Mouse (Mus musculus) forebrain, postnatal 0 days (tissue): ENCODE results near the gene Golga4. TPM values are rescaled to one million over a fixed set of nuclear protein-coding genes. Genes with fewer than 3 reads are reported as not detected.

Experiments
- ATAC-seq: fragments of 200-750 bp; cut with Nextera tagmentation; 2 replicates; pipeline ENCODE4 v1.8.0; 2017; ENCODE audit warnings: mild to moderate bottlenecking, moderate library complexity
- DNase-seq: peaks from one replicate; pipeline ENCODE4 v3.0.0-alpha.2; 2015
- H3K27ac ChIP-seq: fragments of 300-500 bp; sonication (generic); 2 replicates; pipeline ENCODE4 v1.5.1; 2014; ENCODE audit warnings: low read depth, mild to moderate bottlenecking, antibody characterized with exemption, low read length, moderate library complexity, mixed read lengths
- H3K27me3 ChIP-seq: fragments of 300-500 bp; sonication (generic); 2 replicates; pipeline ENCODE4 v1.6.1; 2014; ENCODE audit warnings: mild to moderate bottlenecking, low read length, mixed read lengths; ENCODE audit not compliant: insufficient read depth
- H3K36me3 ChIP-seq: fragments of 300-500 bp; sonication (generic); 2 replicates; pipeline ENCODE4 v1.6.1; 2014; ENCODE audit warnings: mild to moderate bottlenecking, moderate library complexity; ENCODE audit not compliant: insufficient read depth
- H3K4me1 ChIP-seq: fragments of 300-500 bp; sonication (generic); 2 replicates; pipeline ENCODE4 v1.6.1; 2014; ENCODE audit warnings: antibody characterized with exemption; ENCODE audit not compliant: insufficient read depth
- H3K4me2 ChIP-seq: fragments of 300-500 bp; sonication (generic); 2 replicates; pipeline ENCODE4 v1.6.1; 2014; ENCODE audit warnings: low read depth, mild to moderate bottlenecking, moderate library complexity
- H3K4me3 ChIP-seq: fragments of 300-500 bp; sonication (generic); 2 replicates; pipeline ENCODE4 v1.5.1; 2014; ENCODE audit warnings: low read depth, low read length, mixed read lengths
- H3K9ac ChIP-seq: fragments of 300-500 bp; sonication (generic); 2 replicates; pipeline ENCODE4 v1.6.1; 2014; ENCODE audit warnings: mild to moderate bottlenecking
- H3K9me3 ChIP-seq: fragments of 300-500 bp; sonication (generic); 2 replicates; pipeline ENCODE4 v1.6.1; 2016; ENCODE audit warnings: low read length
- CTCF ChIP-seq: sonication (generic); IDR thresholded peaks from 2 replicates; pipeline ENCODE4 v1.5.1; 2016; ENCODE audit warnings: antibody characterized with exemption, control low read depth, low read depth
- WGBS: fragments of 180-500 bp; shearing (Covaris S2); extraction: QIAGEN DNeasy Blood & Tissue Kit; methylation state at CpG from one replicate; pipeline ENCODE4 v1.1.7; 2014; 5-methylcytosine and 5-hydroxymethylcytosine counted together
- polyA plus RNA-seq: library from polyadenylated mRNA; unstranded; fragments of >200 nt; fragmentation: Nextera tagmentation; extraction: Ambion mirVana; gene quantifications from 2 replicates; pipeline ENCODE4 v1.2.1, GENCODE M21; 2015
- total RNA-seq: library from RNA; depleted of rRNA; stranded (reverse); fragments of >200 nt; gene quantifications from 2 replicates; pipeline ENCODE4 v1.2.3, GENCODE M21; 2014

Gene Golga4
- total and polyA plus RNA-seq, 2 experiments from 2014 or later, result 23.9 to 51.6 TPM

DNA sequence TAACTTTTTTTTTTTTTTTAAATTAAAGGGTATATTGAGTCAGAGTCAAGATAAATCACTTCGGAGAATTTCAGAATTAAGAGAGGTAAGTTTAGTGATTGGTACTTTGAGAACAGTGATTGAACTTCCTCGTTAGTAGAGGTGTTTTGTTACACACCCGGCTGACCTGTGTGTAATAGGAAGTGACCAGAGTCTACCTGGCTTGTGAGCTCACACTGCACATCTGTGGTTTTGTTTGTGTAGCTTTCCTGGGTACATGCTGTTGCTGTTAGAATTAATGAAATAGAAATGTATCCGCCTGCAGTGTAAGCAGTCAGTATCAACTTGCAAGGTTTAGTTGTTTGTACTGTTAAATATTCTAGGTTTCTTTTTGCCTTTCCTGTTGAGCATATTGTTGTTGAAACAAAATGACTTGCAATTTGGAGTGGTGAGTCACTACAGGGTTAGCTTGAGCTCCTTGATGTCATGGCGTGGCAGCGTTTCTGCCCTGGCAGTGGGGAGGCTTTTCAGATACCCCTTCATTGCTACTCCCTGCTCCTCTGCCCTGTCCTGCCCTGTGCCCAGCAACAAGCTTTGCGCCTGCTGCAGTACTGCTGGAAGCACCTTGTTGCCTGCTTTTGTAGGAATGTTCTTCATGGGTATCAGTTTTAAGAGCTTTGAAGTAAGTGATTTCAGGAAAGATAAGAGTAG, 26.6 kb downstream of the Golga4 start:
- no peak for TF ChIP-seq CTCF

DNA sequence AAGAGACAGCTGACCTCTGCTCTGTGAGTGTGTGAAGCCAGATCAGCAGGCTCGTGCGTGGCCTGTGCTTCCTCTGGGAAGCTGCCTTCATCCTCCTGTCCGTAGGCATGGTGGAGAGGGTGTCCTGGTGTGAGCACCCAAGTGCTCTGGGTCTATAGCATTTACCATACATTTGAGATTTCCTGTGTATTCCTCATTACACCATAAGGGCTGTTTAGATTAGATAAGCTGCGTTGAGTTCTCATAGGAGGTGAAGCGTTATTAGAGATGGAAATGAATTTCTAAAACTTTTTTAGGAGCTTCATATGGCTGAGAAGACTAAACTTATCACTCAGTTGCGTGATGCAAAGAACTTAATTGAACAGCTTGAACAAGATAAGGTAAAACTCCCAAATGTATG, 30.9 kb downstream of the Golga4 start:
- DNase-seq (no peak), ATAC-seq (no peak)
- H3K27me3 ChIP-seq, result no peaks in the 10 kb centered on the region
- no peak for TF ChIP-seq CTCF
- H3K4me2 ChIP-seq, result no peak overlapping the region
- no peak overlapping the region for H3K4me3 ChIP-seq
- peaks cover 71% of the 10 kb centered on the region for H3K36me3 ChIP-seq
- no peak overlapping the region for H3K27ac ChIP-seq
- 92% methylated on average over 6 of the region's 6 CpGs for WGBS
- no peak overlapping the region for H3K9ac ChIP-seq
- no peaks in the 10 kb centered on the region for H3K9me3 ChIP-seq
- no peaks in the 10 kb centered on the region for H3K4me1 ChIP-seq

More for the DNA sequence above, 26.6 kb downstream of the Golga4 start:
- Histone ChIP-seq H3K36me3 (peaks cover 63% of the 10 kb centered on the region), H3K4me3 (no peak overlapping the region), H3K27ac (no peak overlapping the region), H3K4me2 (no peak overlapping the region), H3K9me3 (no peaks in the 10 kb centered on the region), H3K4me1 (no peaks in the 10 kb centered on the region), H3K27me3 (no peaks in the 10 kb centered on the region), H3K9ac (no peak overlapping the region)
- DNase-seq (no peak), ATAC-seq (no peak)
- WGBS, result 88% methylated on average over 7 of the region's 7 CpGs

DNA sequence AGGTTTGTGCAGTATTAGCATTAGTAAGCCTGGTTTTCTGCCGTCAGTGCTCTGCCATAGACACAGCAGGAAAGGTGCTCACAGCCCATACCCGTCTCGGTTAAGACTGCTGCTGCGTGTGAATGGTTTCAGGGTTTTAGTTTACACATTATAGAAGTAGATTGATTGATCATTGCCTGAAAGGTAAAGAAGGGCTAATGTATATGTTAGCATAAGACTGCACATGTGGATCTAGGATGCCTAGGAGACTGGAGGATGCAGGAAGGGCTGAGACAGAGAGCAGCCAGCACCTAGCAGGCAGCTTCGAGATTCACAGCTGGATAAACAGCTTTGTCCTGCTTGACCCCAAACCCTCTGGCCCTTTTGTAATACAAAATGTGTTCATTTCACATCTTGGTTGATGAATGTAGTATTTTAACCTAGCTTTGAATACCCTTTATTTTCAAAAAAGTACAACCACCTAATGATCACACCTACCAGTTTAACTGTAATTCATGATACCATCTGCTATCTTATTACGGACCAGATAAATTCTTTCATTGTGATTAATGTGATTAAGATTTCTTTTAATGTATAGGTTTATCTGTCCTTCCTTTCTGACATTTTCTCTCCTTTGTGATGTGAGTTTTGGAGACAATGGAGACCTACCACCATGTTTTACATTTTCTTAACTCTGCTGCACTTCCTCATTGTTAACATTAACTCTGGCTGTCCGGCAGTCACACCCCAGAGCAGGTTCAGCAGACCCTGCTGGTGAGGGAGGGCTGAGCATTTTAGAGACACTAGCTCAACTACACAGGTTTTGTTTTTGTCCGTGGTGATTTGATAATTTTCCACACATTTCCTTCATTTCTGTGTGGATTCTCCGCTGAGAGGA, 31.6 kb downstream of the Golga4 start:
- Histone ChIP-seq H3K9me3 (no peaks in the 10 kb centered on the region), H3K9ac (no peak overlapping the region), H3K4me3 (no peak overlapping the region), H3K4me1 (no peaks in the 10 kb centered on the region), H3K36me3 (peaks cover 70% of the 10 kb centered on the region), H3K27ac (no peak overlapping the region), H3K27me3 (no peaks in the 10 kb centered on the region), H3K4me2 (no peak overlapping the region)
- no peak for TF ChIP-seq CTCF
- ATAC-seq (no peak), DNase-seq (no peak)
- 89% methylated on average over 9 of the region's 9 CpGs for WGBS

DNA sequence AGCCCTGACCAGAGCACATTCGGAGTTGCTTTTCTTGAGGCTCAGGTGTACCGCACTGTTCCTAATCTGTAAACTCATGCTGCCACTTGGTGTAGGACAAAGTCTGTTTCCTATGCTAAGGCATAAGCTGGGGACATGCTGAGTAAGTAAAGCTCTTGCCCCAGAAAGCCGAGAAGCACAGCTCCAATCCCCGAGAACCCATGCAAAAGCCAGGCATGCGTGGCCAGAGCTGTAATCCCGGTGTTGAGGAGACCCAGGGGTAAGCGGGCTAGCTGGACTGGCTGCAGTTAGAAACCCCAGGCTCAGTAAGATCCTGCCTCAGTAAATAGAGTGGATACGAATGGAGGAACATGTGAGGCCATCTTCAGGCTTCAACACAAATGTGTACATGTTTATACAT, 35.8 kb downstream of the Golga4 start:
- WGBS, result 95% methylated on average over 8 of the region's 8 CpGs
- no peaks in the 10 kb centered on the region for H3K4me1 ChIP-seq
- peaks cover 48% of the 10 kb centered on the region for H3K36me3 ChIP-seq
- no peak overlapping the region for H3K9ac ChIP-seq
- H3K4me3 ChIP-seq, result no peak overlapping the region
- DNase-seq (no peak), ATAC-seq (no peak)
- H3K9me3 ChIP-seq, result no peaks in the 10 kb centered on the region
- no peak overlapping the region for H3K27ac ChIP-seq
- H3K27me3 ChIP-seq, result no peaks in the 10 kb centered on the region
- no peak for TF ChIP-seq CTCF
- no peak overlapping the region for H3K4me2 ChIP-seq

DNA sequence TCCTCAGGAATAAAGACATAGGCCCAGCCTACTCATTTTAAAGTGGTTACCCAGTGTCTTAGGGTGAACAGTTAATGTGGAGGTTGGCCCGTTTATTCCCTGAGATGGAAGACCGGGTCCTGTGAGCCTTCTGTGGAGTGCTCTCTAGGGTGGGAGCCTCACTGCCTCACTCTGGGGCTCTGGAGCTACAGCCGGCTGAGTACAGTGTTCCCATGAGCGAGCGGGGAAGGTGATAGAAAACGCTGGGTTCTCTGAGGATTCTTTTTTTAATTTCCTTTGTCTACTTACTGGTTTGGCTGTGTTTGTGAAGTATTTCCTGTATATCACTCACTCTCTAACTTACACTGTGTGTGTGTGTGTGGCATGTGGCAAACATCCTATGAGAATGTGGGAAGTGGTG, 39.1 kb downstream of the Golga4 start:
- Histone ChIP-seq H3K27ac (no peak overlapping the region), H3K4me3 (no peak overlapping the region), H3K9ac (no peak overlapping the region), H3K4me1 (no peaks in the 10 kb centered on the region), H3K27me3 (no peaks in the 10 kb centered on the region), H3K9me3 (no peaks in the 10 kb centered on the region), H3K36me3 (peaks cover 35% of the 10 kb centered on the region), H3K4me2 (no peak overlapping the region)
- 53% methylated on average over 6 of the region's 6 CpGs for WGBS
- no peak for TF ChIP-seq CTCF
- DNase-seq (no peak), ATAC-seq (no peak)

DNA sequence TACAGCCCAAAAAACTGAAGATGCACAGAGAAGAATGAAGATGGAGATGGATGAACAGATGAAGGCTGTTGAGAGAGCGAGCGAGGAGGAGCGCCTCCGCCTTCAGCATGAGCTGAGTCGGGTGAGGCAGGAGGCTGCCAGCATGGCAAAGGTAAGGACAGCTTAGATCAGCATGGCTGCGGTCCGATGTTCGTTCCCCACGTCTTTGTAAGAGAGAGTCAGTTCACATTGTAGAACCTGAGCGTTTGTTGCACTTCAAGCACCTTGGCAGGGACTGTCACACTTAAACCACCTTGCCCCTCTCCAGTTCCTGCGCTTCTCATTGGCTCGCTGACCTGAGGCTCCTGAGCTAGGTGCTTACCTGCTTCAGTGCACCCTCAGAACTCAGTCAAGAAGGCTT, 42.6 kb downstream of the Golga4 start:
- Histone ChIP-seq H3K4me3 (no peak overlapping the region), H3K4me1 (no peaks in the 10 kb centered on the region), H3K36me3 (peaks cover 41% of the 10 kb centered on the region), H3K9ac (no peak overlapping the region), H3K27ac (no peak overlapping the region), H3K27me3 (no peaks in the 10 kb centered on the region), H3K9me3 (no peaks in the 10 kb centered on the region), H3K4me2 (no peak overlapping the region)
- ATAC-seq, result no peak
- TF ChIP-seq CTCF, result no peak
- WGBS, result 97% methylated on average over 12 of the region's 12 CpGs
- DNase-seq, result no peak

DNA sequence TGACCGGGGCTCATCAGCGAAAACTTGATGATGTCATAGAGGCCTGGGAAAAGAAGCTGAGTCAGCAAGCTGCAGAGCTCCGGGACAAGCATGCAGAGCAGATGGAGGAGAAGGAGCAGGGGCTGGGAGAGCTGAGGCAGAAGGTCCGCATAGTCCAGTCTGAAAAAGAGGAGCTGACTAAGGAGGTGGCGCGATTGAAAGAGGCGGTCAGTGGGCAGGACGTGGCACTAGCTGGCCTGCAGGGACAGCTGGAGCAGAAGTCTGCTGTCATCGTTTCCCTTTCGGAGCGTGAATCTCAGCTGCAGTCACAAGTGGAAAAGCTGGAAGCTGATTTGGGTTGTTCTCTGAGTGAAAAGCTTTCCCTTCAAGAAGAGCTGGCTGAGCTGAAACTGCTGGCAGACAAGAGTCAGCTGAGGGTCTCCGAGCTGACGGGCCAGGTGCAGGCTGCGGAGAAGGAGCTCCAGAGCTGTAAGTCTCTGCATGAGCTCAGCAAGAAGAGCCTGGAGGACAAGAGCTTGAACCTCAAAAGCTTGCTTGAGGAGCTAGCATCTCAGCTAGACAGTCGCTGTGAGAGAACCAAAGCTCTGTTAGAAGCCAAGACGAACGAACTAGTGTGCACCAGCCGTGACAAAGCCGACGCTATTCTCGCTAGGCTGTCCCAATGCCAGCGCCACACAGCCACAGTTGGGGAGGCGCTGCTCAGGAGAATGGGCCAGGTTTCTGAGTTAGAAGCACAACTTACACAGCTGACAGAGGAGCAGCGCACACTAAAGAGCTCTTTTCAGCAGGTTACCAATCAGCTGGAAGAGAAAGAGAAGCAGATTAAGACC, 51.1 kb downstream of the Golga4 start:
- Histone ChIP-seq H3K27me3 (no peaks in the 10 kb centered on the region), H3K4me2 (no peak overlapping the region), H3K9me3 (no peaks in the 10 kb centered on the region), H3K27ac (no peak overlapping the region), H3K4me1 (no peaks in the 10 kb centered on the region), H3K4me3 (no peak overlapping the region), H3K36me3 (peaks cover 80% of the 10 kb centered on the region), H3K9ac (no peak overlapping the region)
- DNase-seq, result peak; percentile 28
- TF ChIP-seq CTCF, result no peak
- WGBS, result 64% methylated on average over 24 of the region's 24 CpGs
- peak; percentile 59 for ATAC-seq
